Mouse (Mus musculus) thymus, adult 2 months (tissue): Measurements from ENCODE around the gene Spty2d1. TPM values are rescaled to one million over a fixed set of nuclear protein-coding genes. Genes with fewer than 3 reads are reported as not detected.

Experiments
- DNase-seq: peaks from one replicate; pipeline ENCODE4 v3.0.0; 2021
- H3K27ac ChIP-seq: fragments of 200-500 bp; 2 replicates; pipeline ENCODE4 v1.5.1; 2012; ENCODE audit warnings: low read length, control low read depth; ENCODE audit not compliant: control insufficient read depth, insufficient read depth
- H3K27me3 ChIP-seq: fragments of 200-500 bp; 2 replicates; pipeline ENCODE4 v1.6.1; 2012; ENCODE audit warnings: mild to moderate bottlenecking, low read length, moderate library complexity, mixed read lengths; ENCODE audit not compliant: control insufficient read depth, insufficient read depth
- H3K36me3 ChIP-seq: fragments of 200-500 bp; 2 replicates; pipeline ENCODE4 v1.6.1; 2012; ENCODE audit warnings: mild to moderate bottlenecking, low read length, moderate library complexity; ENCODE audit not compliant: control insufficient read depth, insufficient read depth
- H3K4me1 ChIP-seq: fragments of 200-500 bp; replicated peaks from 2 replicates; pipeline ENCODE4 v1.6.1; 2012; ENCODE audit warnings: low read length; ENCODE audit not compliant: control insufficient read depth, insufficient read depth
- H3K4me3 ChIP-seq: fragments of 200-500 bp; 2 replicates; pipeline ENCODE4 v1.5.1; 2012; ENCODE audit warnings: mild to moderate bottlenecking, low read length, control low read depth, moderate library complexity; ENCODE audit not compliant: control insufficient read depth, insufficient read depth
- CTCF ChIP-seq: fragments of 200-500 bp; IDR thresholded peaks from 2 replicates; pipeline ENCODE4 v1.5.1; 2012; ENCODE audit warnings: mild to moderate bottlenecking, control low read depth, low read length, moderate library complexity, borderline replicate concordance; ENCODE audit not compliant: control insufficient read depth, poor library complexity, insufficient read depth; ENCODE audit errors: extremely low read depth
- POLR2A ChIP-seq: fragments of 200-500 bp; IDR thresholded peaks from 2 replicates; pipeline ENCODE4 v1.6.1; 2012; ENCODE audit warnings: mild to moderate bottlenecking, low read length, control low read depth, moderate library complexity; ENCODE audit not compliant: control insufficient read depth, poor library complexity, insufficient read depth; ENCODE audit errors: extremely low read depth
- whole genome bisulfite sequencing: fragments of 180-500 bp; shearing (Covaris S2); methylation state at CpG from one replicate; pipeline ENCODE4 v1.1.7; 2018; 5-methylcytosine and 5-hydroxymethylcytosine counted together
- polyA plus RNA-seq: library from polyadenylated mRNA; depleted of rRNA; stranded (reverse); fragments of >200 nt; gene quantifications from 2 replicates; pipeline ENCODE4 v1.2.3, GENCODE M21; 2012

Gene Spty2d1
- polyA plus RNA-seq, 1 experiment: 6.9 TPM

- H3K36me3 ChIP-seq: no peaks in the 10 kb centered on the region
- no peak overlapping the region for H3K4me3 ChIP-seq
- H3K4me1 ChIP-seq: no peaks in the 10 kb centered on the region
- no peaks in the 10 kb centered on the region for H3K27me3 ChIP-seq
- no peak overlapping the region for H3K27ac ChIP-seq
- WGBS: 82% methylated on average over 8 of the region's 8 CpGs
- DNase-seq: no peak
- TF ChIP-seq CTCF: no peak
These were observed 22.3 kb downstream of the Spty2d1 start for GRCm38 (mm10) chr7:46985718-46986505.

GRCm38 (mm10) chr7:46983280-46983679 is 24.9 kb downstream of the Spty2d1 start, which contains the start of gene Gm9999:
Gm9999 (plus strand) TSS chr7:46983580.
- TF ChIP-seq POLR2A (no peak), CTCF (no peak)
- Histone ChIP-seq H3K36me3 (no peaks in the 10 kb centered on the region), H3K4me1 (no peaks in the 10 kb centered on the region), H3K27me3 (no peaks in the 10 kb centered on the region), H3K27ac (no peak within 1 kb of the TSS), H3K4me3 (no peak within 1 kb of the TSS)
- no peak for DNase-seq
- 97% methylated on average over 3 of the region's 3 CpGs for WGBS

GRCm38 (mm10) chr7:46975456-46975855 is 32.8 kb downstream of the Spty2d1 start:
- H3K4me1 ChIP-seq: no peaks in the 10 kb centered on the region
- H3K4me3 ChIP-seq: no peak overlapping the region
- no peak for DNase-seq
- H3K27me3 ChIP-seq: no peaks in the 10 kb centered on the region
- WGBS: 93% methylated on average over 11 of the region's 11 CpGs
- TF ChIP-seq POLR2A: no peak
- TF ChIP-seq CTCF: no peak
- H3K36me3 ChIP-seq: no peaks in the 10 kb centered on the region
- H3K27ac ChIP-seq: no peak overlapping the region

DNA sequence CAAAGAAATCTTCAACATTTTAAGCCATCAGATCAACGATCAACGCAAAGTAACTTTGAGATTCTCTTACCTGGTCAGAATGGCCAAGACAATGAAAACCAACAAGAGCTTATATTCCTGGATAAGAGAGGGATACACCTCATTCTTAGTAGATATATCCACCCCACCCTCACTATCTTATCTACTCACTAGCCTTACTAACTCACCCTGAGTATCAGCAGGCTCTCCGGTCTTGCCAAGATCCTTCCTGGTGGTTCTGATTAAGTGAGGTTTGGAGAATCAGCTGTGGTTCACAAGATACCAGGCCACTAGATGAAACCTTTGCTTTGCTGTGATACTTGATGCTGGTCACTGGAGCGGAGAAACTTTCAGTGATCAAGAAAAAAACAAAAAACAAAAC is 33.6 kb downstream of the Spty2d1 start:
- TF ChIP-seq POLR2A (no peak), CTCF (no peak)
- Histone ChIP-seq H3K36me3 (no peaks in the 10 kb centered on the region), H3K4me3 (no peak overlapping the region), H3K27me3 (no peaks in the 10 kb centered on the region), H3K27ac (no peak overlapping the region), H3K4me1 (no peaks in the 10 kb centered on the region)
- WGBS: 98% methylated on average over 4 of the region's 4 CpGs
- DNase-seq: no peak

DNA sequence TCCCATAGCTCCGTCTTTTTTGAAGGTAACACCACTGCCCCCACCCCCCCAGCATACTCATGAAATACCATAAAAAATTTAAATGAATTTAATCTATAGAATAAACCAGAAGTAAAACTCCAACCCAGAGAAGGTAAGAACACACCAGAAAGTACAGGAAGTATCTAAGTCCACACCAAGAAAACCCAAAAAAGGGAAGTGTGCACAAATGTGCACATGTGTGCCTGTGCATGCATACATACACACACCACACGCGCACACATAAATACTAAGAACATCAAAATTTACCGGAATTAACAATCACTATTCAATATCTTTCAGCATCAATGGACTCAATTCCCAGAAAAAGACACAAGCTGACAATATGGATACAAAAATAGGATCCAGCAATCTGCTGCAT is 38.3 kb downstream of the Spty2d1 start:
- no peaks in the 10 kb centered on the region for H3K27me3 ChIP-seq
- WGBS: 86% methylated on average over 4 of the region's 4 CpGs
- no peaks in the 10 kb centered on the region for H3K4me1 ChIP-seq
- DNase-seq: no peak
- no peak for TF ChIP-seq POLR2A
- TF ChIP-seq CTCF: no peak
- no peaks in the 10 kb centered on the region for H3K36me3 ChIP-seq
- no peak overlapping the region for H3K4me3 ChIP-seq
- no peak overlapping the region for H3K27ac ChIP-seq

DNA sequence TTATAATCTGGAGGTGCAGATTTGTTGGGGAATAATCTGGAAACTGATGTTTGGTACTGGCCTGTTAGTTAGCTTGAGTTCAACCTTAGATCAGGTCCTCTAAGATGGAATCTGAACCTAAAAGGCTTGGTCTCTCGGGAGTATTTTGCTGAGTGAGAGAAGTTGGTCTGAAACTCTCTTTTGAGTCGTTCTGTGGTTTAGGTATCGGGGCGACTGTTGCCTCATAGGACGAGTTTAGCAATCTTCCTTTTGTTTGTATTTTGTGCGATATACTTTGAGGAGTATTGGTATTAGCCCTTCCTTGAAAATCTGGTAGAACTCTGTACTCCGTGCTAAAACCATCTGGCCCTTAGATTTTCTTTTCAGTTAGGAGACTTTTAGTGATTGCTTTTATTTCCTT is 44.1 kb downstream of the Spty2d1 start:
- H3K27me3 ChIP-seq: no peaks in the 10 kb centered on the region; the same call in 1 of the 2 replicates
- H3K27ac ChIP-seq: no peak overlapping the region
- WGBS: 60% methylated on average over 7 of the region's 7 CpGs
- H3K4me1 ChIP-seq: no peaks in the 10 kb centered on the region
- no peak for TF ChIP-seq CTCF
- no peak for TF ChIP-seq POLR2A
- H3K36me3 ChIP-seq: no peaks in the 10 kb centered on the region
- no peak for DNase-seq
- H3K4me3 ChIP-seq: no peak overlapping the region
